In genomic region chr17:12660572-12661260, GRCm38 (mm10) we compare ENCODE assay signal across 10 mouse cellular contexts. TPM values are rescaled to one million over a fixed set of nuclear protein-coding genes. Genes with fewer than 3 reads are reported as not detected.
DNase-seq lines count a peak whose midpoint lies in the region; ATAC-seq and TF ChIP-seq lines count a peak whose summit lies in the region.
"Had no signal": no experiment of that assay in that cellular context is flagged by ENCODE, and none has a peak within 500 bp of the region (broad histone marks: within the 10 kb centered on the region; RNA-seq: fewer than 3 reads in every experiment).

No protein-coding gene starts in this region.

- no peaks in the 10 kb centered on the region for H3K36me3 ChIP-seq in kidney, postnatal 0 days (ENCODE audit: insufficient read depth, low read length)
- no peaks in the 10 kb centered on the region for H3K36me3 ChIP-seq in ES-Bruce4 (ENCODE audit: control insufficient read depth, insufficient read depth, low read length, poor library complexity, severe bottlenecking)
- H3K36me3 ChIP-seq in hindbrain, embryonic 16.5 days (ENCODE audit: control insufficient read depth, insufficient read depth, low read length), result no peaks in the 10 kb centered on the region
- no peaks in the 10 kb centered on the region for H3K36me3 ChIP-seq in midbrain, embryonic 15.5 days (replicated peaks)
- H3K36me3 ChIP-seq: embryonic facial prominence, embryonic 12.5 days; limb, embryonic 13.5 days had no signal

- H3K9me3 ChIP-seq in kidney, postnatal 0 days (replicated peaks; ENCODE audit: low read length), result no peaks in the 10 kb centered on the region
- no peaks in the 10 kb centered on the region for H3K9me3 ChIP-seq in ES-Bruce4 (replicated peaks; ENCODE audit: control insufficient read depth, insufficient read depth, low read length, poor library complexity, severe bottlenecking)
- H3K9me3 ChIP-seq in hindbrain, embryonic 16.5 days (ENCODE audit: control insufficient read depth, low read length), result no peaks in the 10 kb centered on the region
- no peaks in the 10 kb centered on the region for H3K9me3 ChIP-seq in midbrain, embryonic 15.5 days
- H3K9me3 ChIP-seq: embryonic facial prominence, embryonic 12.5 days; limb, embryonic 13.5 days had no signal

- no peak for TF ChIP-seq POLR2A in ES-Bruce4 (IDR thresholded peaks at IDR 0.05; ENCODE audit: insufficient read depth, low read length)

- H3K4me3 ChIP-seq in kidney, postnatal 0 days (replicated peaks; ENCODE audit: low read depth, low read length), result no peak overlapping the region
- H3K4me3 ChIP-seq in ES-Bruce4 (ENCODE audit: low read depth, low read length), result no peak overlapping the region
- H3K4me3 ChIP-seq in hindbrain, embryonic 16.5 days (ENCODE audit: low read length), result no peak overlapping the region
- H3K4me3 ChIP-seq in midbrain, embryonic 15.5 days, result no peak overlapping the region
- H3K4me3 ChIP-seq: embryonic facial prominence, embryonic 12.5 days; limb, embryonic 13.5 days had no signal

- no peak overlapping the region for H3K27ac ChIP-seq in kidney, postnatal 0 days
- H3K27ac ChIP-seq in ES-Bruce4 (ENCODE audit: insufficient read depth, low read length), result no peak overlapping the region
- H3K27ac ChIP-seq in hindbrain, embryonic 16.5 days (ENCODE audit: low read depth, low read length), result no peak overlapping the region
- no peak overlapping the region for H3K27ac ChIP-seq in midbrain, embryonic 15.5 days
- H3K27ac ChIP-seq: embryonic facial prominence, embryonic 12.5 days; limb, embryonic 13.5 days had no signal

- peak; percentile 83 for TF ChIP-seq CTCF in kidney, postnatal 0 days (IDR thresholded peaks at IDR 0.05; ENCODE audit: low read depth)
- peak; percentile 14 for TF ChIP-seq CTCF in ES-Bruce4 (IDR thresholded peaks at IDR 0.05; ENCODE audit: low read depth, low read length)

- ATAC-seq in kidney, postnatal 0 days (replicated peaks; ENCODE audit: low FRiP score, low read depth), result peak; percentile 60
- ATAC-seq in hindbrain, embryonic 16.5 days, result peak; percentile 54; the same call in 1 of the 2 replicates
- ATAC-seq in midbrain, embryonic 15.5 days (replicated peaks), result peak; percentile 48

- TF ChIP-seq EP300 in ES-Bruce4 (IDR thresholded peaks at IDR 0.05; ENCODE audit: insufficient read depth, low read depth, low read length), result no peak

- DNase-seq in kidney, postnatal 0 days (ENCODE audit: low spot score), result peak; percentile 65
- no peak for DNase-seq in kidney, adult 18-20 months
- DNase-seq in c-Kit-positive CD71-positive TER-119-positive erythroid progenitor cells, embryonic 14.5 days (ENCODE audit: low spot score), result peak; percentile 33
- no peak for DNase-seq in ovary, adult 18-20 months (ENCODE audit: low spot score)
- DNase-seq in T-cell, adult 2 months (ENCODE audit: low spot score), result no peak

- no peaks in the 10 kb centered on the region for H3K27me3 ChIP-seq in kidney, postnatal 0 days (ENCODE audit: insufficient read depth, low read length)
- no peaks in the 10 kb centered on the region for H3K27me3 ChIP-seq in ES-Bruce4 (ENCODE audit: control insufficient read depth, insufficient read depth, low read length, poor library complexity, severe bottlenecking)
- no peaks in the 10 kb centered on the region for H3K27me3 ChIP-seq in hindbrain, embryonic 16.5 days (replicated peaks; ENCODE audit: control insufficient read depth, insufficient read depth, low read length)
- H3K27me3 ChIP-seq in midbrain, embryonic 15.5 days (replicated peaks), result no peaks in the 10 kb centered on the region
- H3K27me3 ChIP-seq: limb, embryonic 13.5 days had no signal

- 65% methylated on average over 13 of the region's 13 CpGs for WGBS in kidney, postnatal 0 days
- WGBS in hindbrain, embryonic 16.5 days, result 70% methylated on average over 13 of the region's 13 CpGs
- 75% methylated on average over 13 of the region's 13 CpGs for WGBS in midbrain, embryonic 15.5 days

- no peaks in the 10 kb centered on the region for H3K4me1 ChIP-seq in kidney, postnatal 0 days (replicated peaks; ENCODE audit: insufficient read depth, low read length)
- no peaks in the 10 kb centered on the region for H3K4me1 ChIP-seq in ES-Bruce4 (ENCODE audit: control insufficient read depth, insufficient read depth, low read length)
- no peaks in the 10 kb centered on the region for H3K4me1 ChIP-seq in hindbrain, embryonic 16.5 days (ENCODE audit: control insufficient read depth, insufficient read depth, low read depth, low read length)
- no peaks in the 10 kb centered on the region for H3K4me1 ChIP-seq in midbrain, embryonic 15.5 days
- H3K4me1 ChIP-seq: embryonic facial prominence, embryonic 12.5 days had no signal

- H3K9ac ChIP-seq in kidney, postnatal 0 days (ENCODE audit: low read depth, low read length), result no peak overlapping the region
- no peak overlapping the region for H3K9ac ChIP-seq in ES-Bruce4 (ENCODE audit: low read depth, poor library complexity, severe bottlenecking)
- no peak overlapping the region for H3K9ac ChIP-seq in hindbrain, embryonic 16.5 days (ENCODE audit: low read depth, low read length)
- no peak overlapping the region for H3K9ac ChIP-seq in midbrain, embryonic 15.5 days
- H3K9ac ChIP-seq: embryonic facial prominence, embryonic 12.5 days; limb, embryonic 13.5 days had no signal

- no peak overlapping the region for H3K4me2 ChIP-seq in kidney, postnatal 0 days (ENCODE audit: low read length)
- no peak overlapping the region for H3K4me2 ChIP-seq in hindbrain, embryonic 16.5 days (ENCODE audit: low read length)
- H3K4me2 ChIP-seq in midbrain, embryonic 15.5 days, result no peak overlapping the region
- H3K4me2 ChIP-seq: embryonic facial prominence, embryonic 12.5 days; limb, embryonic 13.5 days had no signal

RNA-seq across cellular contexts. Expression of gene Slc22a1, which starts 14.9 kb away (rescaled TPM):
- 57.4 and 70.3 TPM in 2 replicates for polyA plus RNA-seq in kidney, postnatal 0 days (2015; fragmentation: Nextera tagmentation; extraction: Ambion mirVana)
- not detected in 2 replicates for polyA plus RNA-seq in ES-Bruce4 (2011; ENCODE audit: insufficient read depth, insufficient read length, low read depth, missing spikeins)
- polyA plus RNA-seq in hindbrain, embryonic 16.5 days (2015; fragmentation: Nextera tagmentation; extraction: Ambion mirVana), result not detected in 2 replicates
- not detected in 2 replicates for polyA plus RNA-seq in midbrain, embryonic 15.5 days (2015; fragmentation: Nextera tagmentation; extraction: Ambion mirVana)

Comparison
In these comparisons a context has a peak if more than half of its experiments do, and no peak if none do; other contexts are left out.
1. DNase-seq: peak in kidney, postnatal 0 days (single experiment) and c-Kit-positive CD71-positive TER-119-positive erythroid progenitor cells, embryonic 14.5 days (single experiment); none in kidney, adult 18-20 months (single experiment), ovary, adult 18-20 months (single experiment) and T-cell, adult 2 months (single experiment).
2. RNA of gene Slc22a1, which starts 14.9 kb away (polyA plus RNA-seq): 57.4 to 70.3 TPM in kidney, postnatal 0 days; not detected in midbrain, embryonic 15.5 days, not detected in hindbrain, embryonic 16.5 days and not detected in ES-Bruce4; every median in the first group is over 10 times any median in the second.
3. Peak in every context shown above with its lines, with median percentiles within 50 percentile points of each other: ATAC-seq.